Mouse (Mus musculus): ENCODE measurements around the gene Pakap. TPM values are rescaled to one million over a fixed set of nuclear protein-coding genes. Genes with fewer than 3 reads are reported as not detected.
A peak's percentile ranks its signal among the peaks of the same experiment; 100 is the strongest.

The Pakap gene
- polyA plus RNA-seq, 1 experiment from 2014 or later: 25.7 TPM

DNA sequence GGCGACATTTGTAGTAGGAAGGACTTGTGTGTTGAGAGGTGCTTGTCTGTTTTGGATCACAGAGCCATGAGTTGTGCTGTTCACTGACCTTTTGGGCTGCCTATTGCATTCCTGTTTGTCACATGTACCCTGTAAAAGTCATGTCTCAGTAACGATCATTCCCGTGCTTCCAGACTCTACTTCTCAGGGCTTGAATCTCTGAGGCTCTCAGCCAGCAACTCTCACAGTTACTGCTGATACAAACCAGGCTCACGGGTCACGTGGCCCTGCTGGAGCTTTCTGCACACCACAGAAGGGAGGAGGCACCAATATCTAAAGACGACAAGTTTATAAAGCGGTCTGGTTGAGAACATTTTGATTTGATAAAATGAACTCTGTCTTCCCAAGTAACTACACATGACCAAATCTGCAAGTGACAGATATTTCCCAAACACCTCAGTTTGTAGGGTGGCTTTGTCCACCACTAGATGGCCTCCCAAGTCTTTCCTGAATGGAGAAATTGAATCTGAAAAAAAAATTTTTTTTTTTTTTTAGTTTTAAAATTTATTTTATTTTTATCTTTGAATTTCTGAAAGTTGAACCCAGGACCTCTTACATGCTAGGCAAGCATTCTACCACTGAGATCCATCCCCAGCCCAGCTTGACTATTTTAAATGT lies 103.0 kb downstream of the Pakap start:
- peaks cover 24% of the 10 kb centered on the region for H3K4me1 ChIP-seq (ENCODE audit: control insufficient read depth, insufficient read depth, low read length)
- no peak overlapping the region for H3K9ac ChIP-seq (ENCODE audit: low read length)
- peak overlapping the region; percentile 9; the same call in 1 of the 2 replicates for H3K27ac ChIP-seq (ENCODE audit: low read length)
- no peak overlapping the region for H3K4me3 ChIP-seq (replicated peaks; ENCODE audit: low read length)
- no peaks in the 10 kb centered on the region for H3K36me3 ChIP-seq (ENCODE audit: control insufficient read depth, insufficient read depth, low read length)
- 44% methylated on average over 7 of the region's 7 CpGs for WGBS
- no peaks in the 10 kb centered on the region; the same call in 1 of the 2 replicates for H3K27me3 ChIP-seq (ENCODE audit: control insufficient read depth, insufficient read depth, low read length)
- no peak overlapping the region for H3K4me2 ChIP-seq (ENCODE audit: low read depth, low read length)
- H3K9me3 ChIP-seq (replicated peaks; ENCODE audit: control insufficient read depth, low read length): no peaks in the 10 kb centered on the region
- ATAC-seq (ENCODE audit: insufficient read depth, low FRiP score): peak; percentile 59; the same call in 1 of the 2 replicates

DNA sequence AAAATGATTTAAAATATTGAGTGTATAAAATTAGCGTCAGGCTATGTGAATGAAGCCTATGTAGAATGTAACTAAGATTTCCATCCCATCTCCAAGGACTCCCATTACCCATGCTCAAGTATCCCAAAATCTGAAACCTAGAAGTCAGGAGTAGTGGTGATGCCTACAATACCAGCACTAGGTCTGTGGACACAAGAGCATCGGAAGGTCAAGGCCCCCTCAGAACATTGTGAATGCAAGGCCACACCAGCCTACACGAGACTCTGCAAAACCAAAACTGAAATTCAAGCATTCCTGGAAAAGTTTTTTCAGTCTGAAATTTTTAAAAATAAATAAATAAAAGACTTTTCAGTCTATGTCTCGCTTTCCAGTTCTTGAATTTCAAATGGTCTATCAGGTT lies 104.6 kb downstream of the Pakap start:
- ATAC-seq (ENCODE audit: insufficient read depth, low FRiP score): no peak
- Histone ChIP-seq H3K9ac (ENCODE audit: low read length) (no peak overlapping the region), H3K27me3 (ENCODE audit: control insufficient read depth, insufficient read depth, low read length) (no peaks in the 10 kb centered on the region; the same call in 1 of the 2 replicates), H3K4me1 (ENCODE audit: control insufficient read depth, insufficient read depth, low read length) (peaks cover 24% of the 10 kb centered on the region), H3K9me3 (replicated peaks; ENCODE audit: control insufficient read depth, low read length) (no peaks in the 10 kb centered on the region), H3K27ac (ENCODE audit: low read length) (no peak overlapping the region), H3K4me3 (replicated peaks; ENCODE audit: low read length) (no peak overlapping the region), H3K4me2 (ENCODE audit: low read depth, low read length) (no peak overlapping the region), H3K36me3 (ENCODE audit: control insufficient read depth, insufficient read depth, low read length) (no peaks in the 10 kb centered on the region)
- 77% methylated on average over 4 of the region's 4 CpGs for WGBS

DNA sequence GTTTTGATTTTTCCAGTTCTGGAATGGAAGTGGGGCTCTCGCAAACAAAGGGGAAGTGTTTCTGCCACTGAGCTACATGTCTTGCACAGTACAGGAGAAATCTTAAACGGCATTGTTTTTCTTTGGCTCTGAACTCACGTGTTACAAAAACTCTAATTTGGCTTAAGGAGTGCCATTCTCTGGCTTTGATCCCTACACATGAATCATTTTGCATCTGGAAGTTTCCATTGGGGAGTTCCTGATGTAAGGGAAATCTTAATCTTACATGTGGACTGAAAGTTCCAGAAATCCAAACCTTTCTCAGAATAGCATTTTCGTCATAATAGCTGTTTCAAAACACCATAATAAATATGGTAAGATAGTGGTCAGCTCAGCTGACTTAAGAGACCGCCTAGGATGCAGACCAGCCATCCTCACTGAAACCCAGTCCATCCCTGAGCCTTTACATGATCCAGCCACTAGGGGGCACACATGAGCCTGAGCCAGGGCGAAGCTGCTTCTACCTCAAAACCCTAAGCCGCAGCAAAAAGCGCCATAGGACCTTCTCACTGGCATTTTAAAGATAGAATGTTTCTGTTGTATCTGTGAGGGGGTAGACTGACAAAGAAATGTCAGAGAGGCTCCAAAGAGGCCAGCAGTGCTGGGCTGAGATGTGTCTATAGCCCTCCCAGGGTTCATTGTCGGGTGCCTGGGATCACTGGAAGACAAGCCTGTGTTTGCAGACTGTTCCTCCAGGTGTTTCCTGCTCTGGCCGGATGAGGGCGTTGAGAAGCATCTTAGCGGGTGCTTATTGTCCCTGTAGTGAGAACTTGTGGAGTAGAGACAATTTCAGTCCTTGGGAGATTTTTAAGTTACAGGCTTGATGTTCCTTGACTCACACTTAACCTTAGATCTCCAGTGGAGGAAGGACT lies 105.3 kb downstream of the Pakap start:
- H3K27ac ChIP-seq (ENCODE audit: low read length): 0 out of 2 replicates have a peak overlapping the region, but pooled peaks have one; percentile 19
- peaks cover 24% of the 10 kb centered on the region for H3K4me1 ChIP-seq (ENCODE audit: control insufficient read depth, insufficient read depth, low read length)
- H3K9me3 ChIP-seq (replicated peaks; ENCODE audit: control insufficient read depth, low read length): no peaks in the 10 kb centered on the region
- 14% methylated on average over 12 of the region's 12 CpGs for WGBS
- peak; percentile 51; the same call in 1 of the 2 replicates for ATAC-seq (ENCODE audit: insufficient read depth, low FRiP score)
- H3K4me2 ChIP-seq (ENCODE audit: low read depth, low read length): peak overlapping the region; percentile 51
- peak overlapping the region; percentile 54; the same call in 1 of the 2 replicates for H3K9ac ChIP-seq (ENCODE audit: low read length)
- H3K27me3 ChIP-seq (ENCODE audit: control insufficient read depth, insufficient read depth, low read length): no peaks in the 10 kb centered on the region; the same call in 1 of the 2 replicates
- no peaks in the 10 kb centered on the region for H3K36me3 ChIP-seq (ENCODE audit: control insufficient read depth, insufficient read depth, low read length)
- peak overlapping the region; percentile 22; the same call in 1 of the 2 replicates for H3K4me3 ChIP-seq (replicated peaks; ENCODE audit: low read length)

DNA sequence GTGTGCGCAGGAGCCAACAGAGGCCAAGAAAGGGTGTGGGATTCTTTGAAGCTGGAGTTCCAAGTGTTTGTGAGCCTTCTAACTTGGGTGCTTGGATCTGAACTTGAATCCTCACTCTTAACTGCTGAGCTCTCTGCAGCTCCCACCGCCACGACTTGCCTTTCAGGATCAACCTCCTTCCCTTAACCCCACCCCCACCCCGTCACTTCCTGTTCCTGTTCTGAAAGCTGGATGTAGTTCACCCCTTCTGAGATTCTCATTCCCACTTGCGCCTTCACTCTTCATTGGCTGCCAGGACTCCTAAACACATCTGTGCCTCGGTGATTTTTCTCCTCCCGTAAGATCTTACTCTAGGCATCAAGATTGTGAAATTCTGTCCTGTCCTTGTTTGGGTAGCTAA lies 106.4 kb downstream of the Pakap start:
- H3K27ac ChIP-seq (ENCODE audit: low read length): peak overlapping the region; percentile 67
- no peaks in the 10 kb centered on the region for H3K36me3 ChIP-seq (ENCODE audit: control insufficient read depth, insufficient read depth, low read length)
- H3K27me3 ChIP-seq (ENCODE audit: control insufficient read depth, insufficient read depth, low read length): no peaks in the 10 kb centered on the region; the same call in 1 of the 2 replicates
- 67% methylated on average over 7 of the region's 7 CpGs for WGBS
- H3K4me3 ChIP-seq (replicated peaks; ENCODE audit: low read length): no peak overlapping the region
- ATAC-seq (ENCODE audit: insufficient read depth, low FRiP score): no peak
- no peaks in the 10 kb centered on the region for H3K9me3 ChIP-seq (replicated peaks; ENCODE audit: control insufficient read depth, low read length)
- H3K4me1 ChIP-seq (ENCODE audit: control insufficient read depth, insufficient read depth, low read length): peaks cover 24% of the 10 kb centered on the region
- no peak overlapping the region for H3K4me2 ChIP-seq (ENCODE audit: low read depth, low read length)
- no peak overlapping the region for H3K9ac ChIP-seq (ENCODE audit: low read length)

DNA sequence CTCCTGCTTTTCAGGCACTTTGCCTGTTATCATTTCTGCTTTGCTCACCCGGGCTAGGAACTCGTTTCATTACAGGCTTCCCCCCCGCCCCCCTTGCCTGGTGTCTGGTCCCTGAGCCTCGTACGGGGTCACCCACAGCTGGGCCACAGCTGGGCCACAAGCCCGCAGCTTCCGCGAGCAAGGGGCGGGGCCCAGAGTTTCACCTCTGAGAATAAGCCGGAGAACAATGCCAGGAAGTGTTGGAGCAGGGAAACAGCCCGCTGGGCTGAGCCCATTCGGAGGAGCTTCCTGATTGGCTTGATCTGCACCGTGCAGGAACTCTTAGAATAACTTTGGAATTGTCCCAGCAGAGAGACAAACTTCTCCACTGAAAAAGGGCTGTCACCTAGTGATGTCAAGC lies 107.4 kb downstream of the Pakap start:
- WGBS: 1% methylated on average over 13 of the region's 13 CpGs
- H3K4me3 ChIP-seq (replicated peaks; ENCODE audit: low read length): peak overlapping the region; percentile 28
- H3K4me1 ChIP-seq (ENCODE audit: control insufficient read depth, insufficient read depth, low read length): peaks cover 24% of the 10 kb centered on the region
- peak overlapping the region; percentile 67 for H3K27ac ChIP-seq (ENCODE audit: low read length)
- ATAC-seq (ENCODE audit: insufficient read depth, low FRiP score): peak; percentile 71
- no peaks in the 10 kb centered on the region; the same call in 1 of the 2 replicates for H3K27me3 ChIP-seq (ENCODE audit: control insufficient read depth, insufficient read depth, low read length)
- H3K9me3 ChIP-seq (replicated peaks; ENCODE audit: control insufficient read depth, low read length): no peaks in the 10 kb centered on the region
- H3K36me3 ChIP-seq (ENCODE audit: control insufficient read depth, insufficient read depth, low read length): no peaks in the 10 kb centered on the region
- H3K4me2 ChIP-seq (ENCODE audit: low read depth, low read length): peak overlapping the region; percentile 47
- H3K9ac ChIP-seq (ENCODE audit: low read length): peak overlapping the region; percentile 59

DNA sequence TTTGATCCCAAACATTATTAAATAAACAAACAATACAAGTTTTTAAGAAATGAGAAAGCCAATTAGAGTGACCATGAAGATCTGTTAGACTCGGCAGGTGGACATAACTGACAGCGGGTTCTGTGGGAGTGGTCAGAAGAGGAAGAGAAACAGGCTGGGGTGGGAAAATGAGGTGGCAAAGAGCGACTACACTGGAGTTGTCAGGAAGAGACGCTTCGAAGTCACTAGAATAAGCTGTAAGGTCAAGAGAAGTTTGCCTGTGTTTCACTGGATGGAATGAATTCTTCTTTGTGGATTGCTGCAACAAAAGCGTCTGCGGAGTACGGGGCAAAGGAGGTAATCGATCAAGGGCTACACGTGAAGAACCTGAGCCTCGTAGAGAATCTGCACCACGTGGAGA lies 109.9 kb downstream of the Pakap start:
- H3K4me2 ChIP-seq (ENCODE audit: low read depth, low read length): no peak overlapping the region
- WGBS: 79% methylated on average over 12 of the region's 12 CpGs
- no peak for ATAC-seq (ENCODE audit: insufficient read depth, low FRiP score)
- no peak overlapping the region for H3K9ac ChIP-seq (ENCODE audit: low read length)
- H3K27ac ChIP-seq (ENCODE audit: low read length): no peak overlapping the region
- H3K9me3 ChIP-seq (replicated peaks; ENCODE audit: control insufficient read depth, low read length): no peaks in the 10 kb centered on the region
- no peak overlapping the region for H3K4me3 ChIP-seq (replicated peaks; ENCODE audit: low read length)
- no peaks in the 10 kb centered on the region for H3K36me3 ChIP-seq (ENCODE audit: control insufficient read depth, insufficient read depth, low read length)
- H3K27me3 ChIP-seq (ENCODE audit: control insufficient read depth, insufficient read depth, low read length): no peaks in the 10 kb centered on the region; the same call in 1 of the 2 replicates
- H3K4me1 ChIP-seq (ENCODE audit: control insufficient read depth, insufficient read depth, low read length): peaks cover 20% of the 10 kb centered on the region

DNA sequence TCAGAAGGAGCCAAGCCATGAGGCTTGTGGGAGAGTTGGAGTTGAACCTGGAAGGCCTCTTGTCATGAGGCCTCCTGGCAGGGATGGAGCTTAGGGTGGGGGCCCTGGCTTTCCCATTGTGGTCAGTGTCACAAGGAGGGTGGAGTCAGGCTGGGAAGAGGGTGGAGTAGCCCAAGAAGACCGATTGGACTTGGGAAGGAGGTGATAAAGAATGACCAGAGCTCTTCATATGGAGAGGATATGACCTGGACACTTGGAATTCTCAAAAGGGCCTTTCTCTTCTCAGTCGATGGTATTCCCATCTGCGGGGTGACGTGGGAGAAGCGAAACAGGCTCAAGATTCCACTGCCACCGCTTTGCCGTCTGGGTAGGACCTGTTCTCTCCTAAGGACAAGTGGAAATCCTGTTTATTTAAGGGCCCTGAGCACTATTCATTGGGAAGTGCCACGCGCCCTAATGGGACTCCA lies 111.0 kb downstream of the Pakap start:
- ATAC-seq (ENCODE audit: insufficient read depth, low FRiP score): no peak
- Histone ChIP-seq H3K4me1 (ENCODE audit: control insufficient read depth, insufficient read depth, low read length) (peaks cover 10% of the 10 kb centered on the region), H3K4me2 (ENCODE audit: low read depth, low read length) (no peak overlapping the region), H3K27me3 (ENCODE audit: control insufficient read depth, insufficient read depth, low read length) (no peaks in the 10 kb centered on the region), H3K4me3 (replicated peaks; ENCODE audit: low read length) (no peak overlapping the region), H3K9me3 (replicated peaks; ENCODE audit: control insufficient read depth, low read length) (no peaks in the 10 kb centered on the region), H3K9ac (ENCODE audit: low read length) (no peak overlapping the region), H3K36me3 (ENCODE audit: control insufficient read depth, insufficient read depth, low read length) (no peaks in the 10 kb centered on the region), H3K27ac (ENCODE audit: low read length) (no peak overlapping the region)
- WGBS: 82% methylated on average over 9 of the region's 9 CpGs

DNA sequence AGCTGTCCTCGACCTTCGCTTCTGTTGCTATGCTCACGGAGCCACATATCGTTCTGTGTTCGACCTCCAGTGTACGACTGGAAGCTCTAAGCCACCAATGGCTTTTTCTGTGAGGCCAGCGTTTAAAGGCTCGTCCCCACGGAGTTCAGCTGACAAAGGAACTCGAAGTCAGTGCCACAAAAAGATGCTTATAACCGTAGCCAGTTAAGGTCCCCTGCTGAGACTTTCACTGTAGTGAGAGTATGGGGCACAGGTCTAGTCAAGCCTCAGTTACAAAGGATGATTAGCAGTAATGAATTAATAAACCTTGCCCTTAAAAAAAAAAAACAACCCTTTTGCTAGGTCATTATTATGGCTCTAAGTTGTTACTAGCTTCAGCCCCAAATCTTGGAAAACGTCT lies 112.2 kb downstream of the Pakap start:
- no peaks in the 10 kb centered on the region for H3K27me3 ChIP-seq (ENCODE audit: control insufficient read depth, insufficient read depth, low read length)
- H3K4me2 ChIP-seq (ENCODE audit: low read depth, low read length): no peak overlapping the region
- WGBS: 88% methylated on average over 12 of the region's 12 CpGs
- no peaks in the 10 kb centered on the region for H3K9me3 ChIP-seq (replicated peaks; ENCODE audit: control insufficient read depth, low read length)
- H3K4me1 ChIP-seq (ENCODE audit: control insufficient read depth, insufficient read depth, low read length): peaks cover 3% of the 10 kb centered on the region
- no peaks in the 10 kb centered on the region for H3K36me3 ChIP-seq (ENCODE audit: control insufficient read depth, insufficient read depth, low read length)
- no peak overlapping the region for H3K4me3 ChIP-seq (replicated peaks; ENCODE audit: low read length)
- no peak overlapping the region for H3K9ac ChIP-seq (ENCODE audit: low read length)
- no peak overlapping the region for H3K27ac ChIP-seq (ENCODE audit: low read length)
- ATAC-seq (ENCODE audit: insufficient read depth, low FRiP score): no peak

DNA sequence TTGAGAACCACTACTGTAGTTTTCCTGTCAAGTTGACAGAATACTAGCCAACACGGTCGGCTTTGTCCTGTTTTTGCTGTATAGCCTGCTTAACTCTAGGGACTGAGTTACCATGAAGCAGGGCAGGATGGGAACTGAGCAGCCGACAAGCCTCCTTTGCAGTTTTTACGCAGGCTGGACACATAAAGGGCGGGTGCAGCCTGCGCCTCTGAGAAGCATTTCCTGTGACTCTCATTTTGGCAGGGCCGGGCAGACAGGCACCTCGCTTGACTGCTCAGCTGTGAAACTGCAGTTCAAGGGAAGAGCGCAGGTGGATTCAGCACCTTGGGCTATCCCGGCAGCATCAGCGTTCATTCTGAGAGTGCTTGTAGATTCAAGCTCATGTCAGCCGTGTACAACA lies 113.5 kb downstream of the Pakap start:
- 70% methylated on average over 12 of the region's 12 CpGs for WGBS
- no peak overlapping the region for H3K4me2 ChIP-seq (ENCODE audit: low read depth, low read length)
- no peaks in the 10 kb centered on the region for H3K4me1 ChIP-seq (ENCODE audit: control insufficient read depth, insufficient read depth, low read length)
- H3K9ac ChIP-seq (ENCODE audit: low read length): no peak overlapping the region
- no peaks in the 10 kb centered on the region for H3K36me3 ChIP-seq (ENCODE audit: control insufficient read depth, insufficient read depth, low read length)
- H3K4me3 ChIP-seq (replicated peaks; ENCODE audit: low read length): no peak overlapping the region
- no peak overlapping the region for H3K27ac ChIP-seq (ENCODE audit: low read length)
- no peak for ATAC-seq (ENCODE audit: insufficient read depth, low FRiP score)
- no peaks in the 10 kb centered on the region for H3K27me3 ChIP-seq (ENCODE audit: control insufficient read depth, insufficient read depth, low read length)
- H3K9me3 ChIP-seq (replicated peaks; ENCODE audit: control insufficient read depth, low read length): no peaks in the 10 kb centered on the region

Data from stomach, embryonic 16.5 days (tissue).